Mouse (Mus musculus): ENCODE data around the gene Rassf7. TPM values are rescaled to one million over a fixed set of nuclear protein-coding genes. Genes with fewer than 3 reads are reported as not detected.

Rassf7 gene
- 29.2 and 33.5 TPM in 2 replicates for polyA plus RNA-seq (2012; rRNA removed)

DNA sequence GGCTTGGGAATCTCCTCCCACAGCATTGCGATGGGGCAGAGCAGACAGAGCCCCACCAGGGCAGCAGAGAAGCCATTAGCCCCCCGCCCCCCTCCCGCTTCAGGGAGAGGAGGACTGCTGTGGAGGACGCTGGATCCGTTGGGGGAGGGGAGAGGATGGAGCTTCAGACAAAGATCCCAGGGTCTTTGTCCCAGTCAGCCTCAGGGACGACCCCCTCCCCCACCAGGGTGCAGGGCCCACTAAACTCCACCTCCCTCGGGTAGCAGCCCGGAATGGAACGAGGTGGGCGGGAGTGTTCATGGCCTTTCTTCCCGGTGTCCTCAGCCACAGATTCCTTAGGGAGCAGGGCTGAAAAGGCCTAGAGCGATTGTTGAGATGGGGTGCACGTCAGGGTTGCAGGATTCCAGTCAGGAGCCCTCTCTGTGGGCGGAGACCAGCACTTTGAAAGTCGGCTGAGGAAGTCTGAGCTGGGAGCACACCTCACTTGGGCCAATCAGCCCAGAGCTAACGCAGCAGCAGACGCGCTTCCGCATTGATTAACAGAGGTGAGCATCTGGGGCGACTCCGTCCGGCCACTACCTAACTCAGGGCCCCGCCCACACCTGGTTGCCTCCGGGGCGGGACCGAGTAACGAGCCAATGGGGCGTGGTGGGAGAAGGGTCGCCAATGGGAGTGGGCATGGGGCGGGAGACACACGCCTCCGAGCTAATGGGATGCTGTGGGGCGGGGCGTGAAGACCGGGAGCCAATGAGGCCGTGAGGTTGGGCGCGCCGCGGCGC, at the start of gene Rassf7:
TSS of gene Rassf7 (plus strand) at position 760 of the 779 bp plus-strand sequence.

DNA sequence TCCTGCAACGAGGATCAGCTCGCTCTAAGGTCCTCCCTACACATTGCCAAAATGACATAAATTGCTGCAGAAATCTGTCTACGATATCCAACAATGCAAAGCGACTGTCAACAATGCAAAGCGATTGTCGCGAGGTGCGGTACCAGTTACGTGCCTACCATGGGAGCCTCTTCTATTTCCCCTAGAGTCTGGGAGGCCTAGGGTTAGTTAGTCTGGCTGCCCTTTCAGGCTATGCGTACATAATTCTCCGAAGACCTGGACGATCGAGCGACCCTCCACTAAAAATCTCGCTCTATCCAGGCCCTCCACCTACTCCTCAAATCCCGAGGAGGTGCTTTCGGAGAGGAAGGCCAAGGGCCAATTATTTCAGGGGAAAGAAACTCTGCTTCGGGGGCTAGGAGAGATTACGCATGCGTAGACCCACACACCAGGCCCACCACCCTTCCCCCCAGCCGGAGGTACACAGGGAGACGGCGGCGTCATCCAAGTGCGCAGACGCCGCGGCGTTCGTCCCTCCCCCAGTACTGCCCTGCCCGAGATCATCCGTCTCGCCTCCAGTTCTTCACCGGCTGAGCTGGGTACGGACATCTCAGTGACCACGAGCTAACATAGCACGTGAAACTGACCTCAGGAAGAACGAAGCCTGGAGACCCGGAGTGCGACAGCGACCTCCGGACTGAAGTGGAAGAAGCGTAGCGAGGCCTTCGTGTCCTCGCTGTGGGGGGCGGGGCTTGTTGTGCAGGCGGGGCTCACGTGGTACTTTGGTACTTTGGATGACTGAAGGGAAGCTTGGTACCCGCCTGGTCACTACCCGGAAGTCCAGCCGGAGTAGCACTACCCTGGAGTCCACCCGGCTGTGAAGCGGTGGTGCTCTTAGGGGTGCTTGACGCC, 43.3 kb upstream of the Rassf7 start, which contains the start of gene Rnh1:
TSS of gene Rnh1 (minus strand) at position 742 of the 891 bp plus-strand sequence.

DNA sequence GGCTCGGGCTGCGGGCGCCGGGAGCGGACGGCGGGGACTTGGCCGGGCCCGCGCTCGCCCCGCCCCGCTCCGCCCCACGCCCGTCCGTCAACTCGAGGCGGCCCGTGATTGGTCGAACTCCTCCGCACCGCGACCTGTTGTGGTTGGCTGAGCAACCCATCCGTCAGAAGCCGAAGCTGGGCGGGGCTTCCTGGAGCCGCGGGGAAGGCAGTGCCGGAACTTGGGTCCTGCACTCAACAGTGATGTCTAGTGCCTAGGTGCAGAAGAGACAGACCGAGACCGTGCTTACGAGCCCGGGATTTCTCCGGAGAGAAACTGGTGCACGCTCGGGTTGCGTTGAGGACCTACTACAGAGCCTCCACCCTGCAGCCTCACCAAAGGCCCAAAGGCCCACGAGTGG, 21.7 kb upstream of the Rassf7 start, which contains the start of the genes Hras and Lrrc56:
TSS of gene Hras (minus strand) at position 58 of the 400 bp plus-strand sequence.
TSS of gene Lrrc56 (plus strand) at position 210 of the 400 bp plus-strand sequence.

DNA sequence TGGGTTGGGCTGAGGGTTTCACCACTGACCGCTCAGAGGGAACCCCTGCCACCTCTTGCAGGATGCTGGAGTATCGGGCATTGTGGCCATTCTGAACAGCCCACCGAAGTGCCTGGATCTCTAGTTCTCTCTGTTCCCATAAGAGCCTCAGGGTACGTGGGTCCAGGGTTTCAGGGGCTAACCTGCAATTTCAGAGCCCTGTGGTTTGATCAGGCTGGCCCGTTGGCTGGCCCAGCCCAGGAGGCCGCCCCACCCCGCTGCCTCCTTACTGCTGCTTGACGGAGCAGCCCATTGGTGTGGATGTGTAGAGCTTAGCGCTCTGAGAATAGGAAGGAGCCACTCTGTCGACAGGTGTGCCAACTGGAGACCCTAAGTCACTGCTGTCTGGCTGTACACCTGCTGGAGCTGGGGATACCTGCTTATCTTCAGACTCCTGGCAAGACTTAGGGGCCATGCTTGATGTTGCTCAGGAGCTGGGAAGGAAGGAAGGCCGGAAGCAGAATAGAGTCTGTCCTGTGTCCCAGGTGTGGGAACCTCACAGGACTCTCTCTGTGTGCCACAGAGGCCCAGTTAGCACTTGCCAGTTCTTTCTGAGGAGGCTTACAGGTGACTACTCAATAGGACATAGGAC, 1.9 kb upstream of the Rassf7 start, which contains the start of gene Lmntd2:
TSS of gene Lmntd2 (minus strand) at position 476 of the 631 bp plus-strand sequence.

DNA sequence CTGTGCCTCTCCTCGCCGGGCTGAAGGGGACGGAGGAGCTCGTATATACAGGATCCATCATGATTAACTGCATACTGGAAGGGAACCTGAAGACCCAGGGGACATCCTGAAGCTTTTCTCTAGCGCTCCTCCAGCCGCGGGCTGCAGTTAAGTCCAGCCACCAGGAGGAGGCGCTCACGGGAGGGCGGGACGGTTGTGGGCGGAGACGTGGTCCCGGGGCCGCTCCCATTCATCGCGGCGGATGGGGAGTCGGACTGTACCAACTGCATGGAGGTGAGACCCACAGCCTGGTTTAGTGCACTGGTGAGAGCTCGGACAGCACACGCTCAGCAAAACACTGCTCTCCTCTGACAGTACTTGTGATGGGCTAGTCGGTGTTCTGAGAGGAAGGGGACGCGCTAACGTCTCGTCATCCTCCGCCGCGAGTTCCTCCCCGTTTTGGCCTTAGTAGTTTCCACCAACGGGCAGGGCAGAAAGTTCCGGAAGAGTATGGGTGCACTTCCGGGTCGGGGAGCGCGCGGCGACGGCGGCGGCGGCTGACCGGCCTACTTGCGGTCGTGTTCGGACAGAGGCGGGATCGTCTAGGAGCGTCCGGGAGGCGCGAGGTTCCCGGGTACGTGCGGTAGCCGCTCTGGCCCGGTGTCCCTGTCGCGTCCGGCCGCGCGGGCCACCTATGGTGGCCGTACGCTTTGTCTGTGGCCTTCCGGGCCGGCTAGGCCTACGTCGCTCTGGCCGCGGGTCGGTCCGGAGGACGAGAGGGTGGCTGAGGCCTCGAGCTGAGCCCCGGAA, 12.8 kb downstream of the Rassf7 start, which contains the start of gene Phrf1:
TSS of gene Phrf1 (plus strand) at position 506 of the 789 bp plus-strand sequence.

DNA sequence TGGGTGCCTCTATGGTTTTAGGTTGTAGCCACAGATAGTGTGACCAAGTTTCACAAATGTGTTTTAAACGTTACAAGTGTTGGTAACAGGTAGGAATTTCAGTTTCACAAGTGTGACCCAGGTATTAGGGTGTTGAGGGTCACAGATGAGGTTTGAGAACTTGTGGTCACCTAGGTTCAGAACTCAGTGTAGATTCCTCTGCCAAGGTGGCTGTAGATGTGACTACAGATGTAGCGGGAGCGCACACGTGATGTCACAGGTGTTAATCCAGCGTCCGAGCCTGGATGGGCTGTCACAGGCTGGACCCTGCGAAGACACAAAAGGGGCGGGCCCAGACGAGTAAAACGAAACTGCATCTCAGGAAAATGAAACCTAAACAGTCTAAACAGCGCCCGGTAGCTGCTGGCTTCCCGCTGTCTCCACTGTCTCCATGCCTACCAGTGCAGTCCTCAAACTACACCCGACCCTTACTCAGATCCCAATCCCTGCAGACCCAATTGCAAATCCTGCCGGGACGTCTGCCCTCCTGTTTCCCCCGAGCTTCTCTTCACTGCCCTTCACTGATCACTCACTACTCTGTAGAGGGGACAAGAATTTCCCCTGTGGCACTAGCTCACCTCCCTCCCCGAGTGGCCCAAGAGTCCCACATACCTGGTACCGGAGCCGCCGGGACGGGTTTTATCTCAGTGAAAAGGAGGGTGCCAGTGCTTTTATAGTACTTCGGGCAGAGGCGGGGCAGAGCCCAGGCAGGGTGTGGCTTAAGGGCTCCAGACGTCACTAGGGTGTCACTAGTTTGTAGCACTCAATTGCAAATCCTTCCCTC, 50.3 kb downstream of the Rassf7 start, which contains the start of gene Irf7:
TSS of gene Irf7 (minus strand) at position 743 of the 823 bp plus-strand sequence.

Other genes starting within 250 kb of the Rassf7 start
- gene Ifitm1, start 248.6 kb upstream of the Rassf7 start, polyA plus RNA-seq (2012; rRNA removed): 53.0 and 54.4 TPM in 2 replicates
- gene Ifitm3, start 205.1 kb upstream of the Rassf7 start, polyA plus RNA-seq (2012; rRNA removed): 164 and 239 TPM in 2 replicates
- gene Ifitm6, start 197.9 kb upstream of the Rassf7 start, polyA plus RNA-seq (2012; rRNA removed): 193 and 325 TPM in 2 replicates
- not detected in 2 replicates for gene Gm17387, start 186.7 kb upstream of the Rassf7 start, polyA plus RNA-seq (2012; rRNA removed)
- 0.46 and 0.61 TPM in 2 replicates for gene B4galnt4, start 154.8 kb upstream of the Rassf7 start, polyA plus RNA-seq (2012; rRNA removed)
- 0.74 and 0.85 TPM in 2 replicates for gene Pkp3, start 137.6 kb upstream of the Rassf7 start, polyA plus RNA-seq (2012; rRNA removed)
- gene Sigirr, start 115.3 kb upstream of the Rassf7 start, polyA plus RNA-seq (2012; rRNA removed): 17.1 and 19.8 TPM in 2 replicates
- 7.8 and 10.3 TPM in 2 replicates for gene Ano9, start 98.1 kb upstream of the Rassf7 start, polyA plus RNA-seq (2012; rRNA removed)
- gene Ptdss2, start 93.5 kb upstream of the Rassf7 start, polyA plus RNA-seq (2012; rRNA removed): 41.9 and 44.3 TPM in 2 replicates
- gene Rnh1, start 43.0 kb upstream of the Rassf7 start, polyA plus RNA-seq (2012; rRNA removed): 45.4 and 45.9 TPM in 2 replicates
- gene Hras, start 21.9 kb upstream of the Rassf7 start, polyA plus RNA-seq (2012; rRNA removed): 39.5 and 41.3 TPM in 2 replicates
- gene Lrrc56, start 21.7 kb upstream of the Rassf7 start, polyA plus RNA-seq (2012; rRNA removed): 3.1 and 3.4 TPM in 2 replicates
- 2.5 and 2.6 TPM in 2 replicates for gene Lmntd2, start 1.8 kb upstream of the Rassf7 start, polyA plus RNA-seq (2012; rRNA removed)
- 6.8 and 9.2 TPM in 2 replicates for gene Phrf1, start 12.9 kb downstream of the Rassf7 start, polyA plus RNA-seq (2012; rRNA removed)
- 54.2 and 82.1 TPM in 2 replicates for gene Irf7, start 50.6 kb downstream of the Rassf7 start, polyA plus RNA-seq (2012; rRNA removed)
- 0.13 and 0.29 TPM in 2 replicates for gene Cdhr5, start 60.9 kb downstream of the Rassf7 start, polyA plus RNA-seq (2012; rRNA removed)
- 0.12 and 0.37 TPM in 2 replicates for gene Sct, start 63.3 kb downstream of the Rassf7 start, polyA plus RNA-seq (2012; rRNA removed)
- gene Drd4, start 76.1 kb downstream of the Rassf7 start, polyA plus RNA-seq (2012; rRNA removed): not detected in 2 replicates
- gene Deaf1, start 111.8 kb downstream of the Rassf7 start, polyA plus RNA-seq (2012; rRNA removed): 5.7 and 6.8 TPM in 2 replicates
- gene Tmem80, start 111.9 kb downstream of the Rassf7 start, polyA plus RNA-seq (2012; rRNA removed): 11.9 and 13.7 TPM in 2 replicates
- 35.8 and 50.7 TPM in 2 replicates for gene Eps8l2, start 123.0 kb downstream of the Rassf7 start, polyA plus RNA-seq (2012; rRNA removed)
- 174 and 190 TPM in 2 replicates for gene Taldo1, start 176.3 kb downstream of the Rassf7 start, polyA plus RNA-seq (2012; rRNA removed)
- 16.5 and 18.5 TPM in 2 replicates for gene Gatd1, start 198.3 kb downstream of the Rassf7 start, polyA plus RNA-seq (2012; rRNA removed)
- gene Cend1, start 213.6 kb downstream of the Rassf7 start, polyA plus RNA-seq (2012; rRNA removed): 0.02 TPM in 2 replicates
- 25.7 and 31.3 TPM in 2 replicates for gene Slc25a22, start 222.0 kb downstream of the Rassf7 start, polyA plus RNA-seq (2012; rRNA removed)
- 7.1 and 7.3 TPM in 2 replicates for gene Pidd1, start 228.2 kb downstream of the Rassf7 start, polyA plus RNA-seq (2012; rRNA removed)
- 451 and 526 TPM in 2 replicates for gene Rplp2, start 231.5 kb downstream of the Rassf7 start, polyA plus RNA-seq (2012; rRNA removed)
- 15.9 and 16.9 TPM in 2 replicates for gene Pnpla2, start 239.3 kb downstream of the Rassf7 start, polyA plus RNA-seq (2012; rRNA removed)
- gene Cracr2b, start 245.2 kb downstream of the Rassf7 start, polyA plus RNA-seq (2012; rRNA removed): 4.1 and 4.5 TPM in 2 replicates

Data from liver, embryonic 18 days (tissue).